Mouse (Mus musculus): Measurements from ENCODE around the gene Uvrag. TPM values are rescaled to one million over a fixed set of nuclear protein-coding genes. Genes with fewer than 3 reads are reported as not detected.

The Uvrag gene
- polyA plus RNA-seq, 1 experiment from 2014 or later = 25.8 TPM

DNA sequence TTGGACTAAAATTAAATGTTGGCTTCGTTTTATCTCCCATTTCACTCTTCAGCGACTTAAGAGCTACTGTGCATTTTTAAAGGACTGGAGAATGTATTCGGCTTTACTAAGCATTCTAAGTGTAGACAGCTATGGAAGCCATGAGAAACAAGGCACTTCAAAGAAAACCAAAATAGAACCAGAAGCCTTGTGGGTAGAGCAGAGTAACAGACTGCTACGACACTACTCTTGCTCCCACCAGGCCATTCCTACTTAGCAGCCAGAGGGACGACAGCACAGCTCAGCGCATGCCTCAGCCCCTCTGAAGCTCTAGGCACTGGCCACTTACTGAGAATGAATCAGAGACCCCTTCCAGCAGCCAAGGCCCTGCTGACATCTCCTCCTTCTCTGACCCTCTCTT lies 155.5 kb downstream of the Uvrag start:
- ATAC-seq (replicated peaks; ENCODE audit: low FRiP score, low TSS enrichment, low read depth) = no peak
- no peak for DNase-seq (ENCODE audit: low spot score)
- WGBS = 82% methylated on average over 6 of the region's 6 CpGs

GRCm38 (mm10) chr7:98984319-98984718 lies 156.6 kb downstream of the Uvrag start:
- WGBS = 74% methylated on average over 7 of the region's 7 CpGs
- ATAC-seq (replicated peaks; ENCODE audit: low FRiP score, low TSS enrichment, low read depth) = no peak
- H3K36me3 ChIP-seq (ENCODE audit: control insufficient read depth, insufficient read depth, low read length) = peaks cover 19% of the 10 kb centered on the region
- H3K4me2 ChIP-seq (ENCODE audit: low read length) = no peak overlapping the region
- no peaks in the 10 kb centered on the region for H3K9me3 ChIP-seq (ENCODE audit: control insufficient read depth, low read length)
- no peak overlapping the region for H3K9ac ChIP-seq (ENCODE audit: low read length)
- no peak overlapping the region for H3K27ac ChIP-seq (ENCODE audit: low read depth)
- peak; percentile 33 for DNase-seq (ENCODE audit: low spot score)
- no peak overlapping the region for H3K4me3 ChIP-seq (ENCODE audit: low read depth, low read length)
- no peaks in the 10 kb centered on the region for H3K4me1 ChIP-seq (replicated peaks; ENCODE audit: control insufficient read depth, insufficient read depth, low read length)
- no peaks in the 10 kb centered on the region for H3K27me3 ChIP-seq (replicated peaks; ENCODE audit: control insufficient read depth, insufficient read depth, low read length)

More for the DNA sequence above, 155.5 kb downstream of the Uvrag start:
- H3K27me3 ChIP-seq (replicated peaks; ENCODE audit: control insufficient read depth, insufficient read depth, low read length) = no peaks in the 10 kb centered on the region
- no peak overlapping the region for H3K4me2 ChIP-seq (ENCODE audit: low read length)
- no peak overlapping the region for H3K4me3 ChIP-seq (ENCODE audit: low read depth, low read length)
- H3K4me1 ChIP-seq (replicated peaks; ENCODE audit: control insufficient read depth, insufficient read depth, low read length) = no peaks in the 10 kb centered on the region
- H3K27ac ChIP-seq (ENCODE audit: low read depth) = no peak overlapping the region
- H3K9ac ChIP-seq (ENCODE audit: low read length) = no peak overlapping the region
- peaks cover 17% of the 10 kb centered on the region; the same call in 1 of the 2 replicates for H3K36me3 ChIP-seq (ENCODE audit: control insufficient read depth, insufficient read depth, low read length)
- H3K9me3 ChIP-seq (ENCODE audit: control insufficient read depth, low read length) = no peaks in the 10 kb centered on the region

- ATAC-seq (replicated peaks; ENCODE audit: low FRiP score, low TSS enrichment, low read depth) = no peak
- H3K4me1 ChIP-seq (replicated peaks; ENCODE audit: control insufficient read depth, insufficient read depth, low read length) = no peaks in the 10 kb centered on the region
- WGBS = 84% methylated on average over 12 of the region's 12 CpGs
- H3K27me3 ChIP-seq (replicated peaks; ENCODE audit: control insufficient read depth, insufficient read depth, low read length) = no peaks in the 10 kb centered on the region
- H3K9ac ChIP-seq (ENCODE audit: low read length) = no peak overlapping the region
- no peak overlapping the region for H3K4me2 ChIP-seq (ENCODE audit: low read length)
- H3K9me3 ChIP-seq (ENCODE audit: control insufficient read depth, low read length) = no peaks in the 10 kb centered on the region
- no peak for DNase-seq (ENCODE audit: low spot score)
- peaks cover 14% of the 10 kb centered on the region for H3K36me3 ChIP-seq (ENCODE audit: control insufficient read depth, insufficient read depth, low read length)
- H3K27ac ChIP-seq (ENCODE audit: low read depth) = no peak overlapping the region
- H3K4me3 ChIP-seq (ENCODE audit: low read depth, low read length) = no peak overlapping the region
Measured at GRCm38 (mm10) chr7:98983058-98983457, 157.9 kb downstream of the Uvrag start.

GRCm38 (mm10) chr7:98981423-98981822 lies 159.5 kb downstream of the Uvrag start:
- peaks cover 5% of the 10 kb centered on the region for H3K36me3 ChIP-seq (ENCODE audit: control insufficient read depth, insufficient read depth, low read length)
- H3K4me1 ChIP-seq (replicated peaks; ENCODE audit: control insufficient read depth, insufficient read depth, low read length) = no peaks in the 10 kb centered on the region
- 90% methylated on average over 6 of the region's 6 CpGs for WGBS
- H3K9ac ChIP-seq (ENCODE audit: low read length) = no peak overlapping the region
- H3K27me3 ChIP-seq (replicated peaks; ENCODE audit: control insufficient read depth, insufficient read depth, low read length) = no peaks in the 10 kb centered on the region
- H3K4me2 ChIP-seq (ENCODE audit: low read length) = no peak overlapping the region
- H3K9me3 ChIP-seq (ENCODE audit: control insufficient read depth, low read length) = no peaks in the 10 kb centered on the region
- no peak for ATAC-seq (replicated peaks; ENCODE audit: low FRiP score, low TSS enrichment, low read depth)
- H3K27ac ChIP-seq (ENCODE audit: low read depth) = no peak overlapping the region
- H3K4me3 ChIP-seq (ENCODE audit: low read depth, low read length) = no peak overlapping the region
- DNase-seq (ENCODE audit: low spot score) = no peak

- Histone ChIP-seq H3K27me3 (replicated peaks; ENCODE audit: control insufficient read depth, insufficient read depth, low read length) (no peaks in the 10 kb centered on the region), H3K4me3 (ENCODE audit: low read depth, low read length) (no peak overlapping the region), H3K9ac (ENCODE audit: low read length) (no peak overlapping the region), H3K4me1 (replicated peaks; ENCODE audit: control insufficient read depth, insufficient read depth, low read length) (no peaks in the 10 kb centered on the region), H3K9me3 (ENCODE audit: control insufficient read depth, low read length) (no peaks in the 10 kb centered on the region), H3K36me3 (ENCODE audit: control insufficient read depth, insufficient read depth, low read length) (peaks cover 5% of the 10 kb centered on the region), H3K27ac (ENCODE audit: low read depth) (no peak overlapping the region), H3K4me2 (ENCODE audit: low read length) (no peak overlapping the region)
- no peak for DNase-seq (ENCODE audit: low spot score)
- 57% methylated on average over 12 of the region's 12 CpGs for WGBS
- 0 out of 2 replicates have a peak, but pooled peaks have one; percentile 50 for ATAC-seq (replicated peaks; ENCODE audit: low FRiP score, low TSS enrichment, low read depth)
Measured at GRCm38 (mm10) chr7:98976839-98977457, 164.0 kb downstream of the Uvrag start.

DNA sequence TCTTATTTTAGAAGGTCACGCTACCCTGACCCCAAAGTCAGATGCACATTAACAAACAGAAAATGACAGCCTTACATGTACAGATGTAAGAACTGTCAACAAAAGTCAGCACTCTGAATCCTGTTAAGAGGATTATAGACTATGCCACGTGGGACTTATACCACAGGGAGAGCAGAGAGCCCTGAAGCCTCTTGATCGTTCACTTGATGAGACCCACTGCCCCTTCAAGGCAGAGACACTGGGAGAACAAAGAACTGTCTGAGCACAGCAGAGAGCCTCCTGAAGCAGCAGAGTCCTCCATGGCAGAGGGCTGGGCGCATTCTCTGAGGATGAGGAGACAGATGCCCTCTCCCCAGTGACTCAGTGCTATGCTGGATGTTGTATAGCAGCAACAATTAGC lies 166.4 kb downstream of the Uvrag start:
- DNase-seq (ENCODE audit: low spot score) = no peak
- H3K27ac ChIP-seq (ENCODE audit: low read depth) = no peak overlapping the region
- H3K27me3 ChIP-seq (replicated peaks; ENCODE audit: control insufficient read depth, insufficient read depth, low read length) = no peaks in the 10 kb centered on the region
- no peaks in the 10 kb centered on the region for H3K4me1 ChIP-seq (replicated peaks; ENCODE audit: control insufficient read depth, insufficient read depth, low read length)
- no peak overlapping the region for H3K4me2 ChIP-seq (ENCODE audit: low read length)
- no peaks in the 10 kb centered on the region for H3K9me3 ChIP-seq (ENCODE audit: control insufficient read depth, low read length)
- ATAC-seq (replicated peaks; ENCODE audit: low FRiP score, low TSS enrichment, low read depth) = no peak
- 58% methylated on average over 4 of the region's 4 CpGs for WGBS
- peaks cover 5% of the 10 kb centered on the region for H3K36me3 ChIP-seq (ENCODE audit: control insufficient read depth, insufficient read depth, low read length)
- no peak overlapping the region for H3K4me3 ChIP-seq (ENCODE audit: low read depth, low read length)
- H3K9ac ChIP-seq (ENCODE audit: low read length) = no peak overlapping the region

DNA sequence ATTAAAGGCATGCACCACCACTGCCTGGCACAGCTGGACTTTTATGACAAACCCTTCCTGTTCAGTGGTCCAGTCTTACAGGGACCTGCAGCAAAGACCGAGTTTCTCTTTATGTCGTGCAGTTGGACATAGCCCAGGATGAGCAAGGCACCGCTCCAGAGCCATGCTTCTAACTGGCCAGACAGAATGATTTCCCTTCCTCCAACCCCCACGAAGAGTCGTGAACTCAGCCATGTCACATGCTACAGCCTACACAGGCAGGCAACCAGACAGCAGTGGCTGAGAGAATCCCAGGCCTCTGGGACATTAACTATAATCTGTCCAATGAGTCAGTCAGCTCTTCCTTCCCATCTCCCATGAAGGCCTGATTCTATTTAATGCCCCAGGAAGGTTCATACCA lies 170.2 kb downstream of the Uvrag start:
- Histone ChIP-seq H3K4me3 (ENCODE audit: low read depth, low read length) (no peak overlapping the region), H3K4me2 (ENCODE audit: low read length) (no peak overlapping the region), H3K27me3 (replicated peaks; ENCODE audit: control insufficient read depth, insufficient read depth, low read length) (no peaks in the 10 kb centered on the region), H3K27ac (ENCODE audit: low read depth) (no peak overlapping the region), H3K4me1 (replicated peaks; ENCODE audit: control insufficient read depth, insufficient read depth, low read length) (peaks cover 7% of the 10 kb centered on the region; the same call in 1 of the 2 replicates), H3K9ac (ENCODE audit: low read length) (no peak overlapping the region), H3K36me3 (ENCODE audit: control insufficient read depth, insufficient read depth, low read length) (no peaks in the 10 kb centered on the region), H3K9me3 (ENCODE audit: control insufficient read depth, low read length) (no peaks in the 10 kb centered on the region)
- no peak for ATAC-seq (replicated peaks; ENCODE audit: low FRiP score, low TSS enrichment, low read depth)
- 70% methylated on average over 5 of the region's 5 CpGs for WGBS
- no peak for DNase-seq (ENCODE audit: low spot score)

GRCm38 (mm10) chr7:98968741-98969395 lies 172.1 kb downstream of the Uvrag start:
- DNase-seq (ENCODE audit: low spot score) = no peak
- Histone ChIP-seq H3K4me2 (ENCODE audit: low read length) (no peak overlapping the region), H3K4me1 (replicated peaks; ENCODE audit: control insufficient read depth, insufficient read depth, low read length) (peaks cover 7% of the 10 kb centered on the region; the same call in 1 of the 2 replicates), H3K27ac (ENCODE audit: low read depth) (no peak overlapping the region), H3K9me3 (ENCODE audit: control insufficient read depth, low read length) (no peaks in the 10 kb centered on the region), H3K36me3 (ENCODE audit: control insufficient read depth, insufficient read depth, low read length) (no peaks in the 10 kb centered on the region), H3K27me3 (replicated peaks; ENCODE audit: control insufficient read depth, insufficient read depth, low read length) (no peaks in the 10 kb centered on the region), H3K9ac (ENCODE audit: low read length) (no peak overlapping the region), H3K4me3 (ENCODE audit: low read depth, low read length) (no peak overlapping the region)
- 76% methylated on average over 8 of the region's 8 CpGs for WGBS
- ATAC-seq (replicated peaks; ENCODE audit: low FRiP score, low TSS enrichment, low read depth) = no peak

Measured in intestine, embryonic 14.5 days (tissue).